Mouse (Mus musculus) olfactory bulb, adult 2 months (tissue): ENCODE measurements at regions not wholly inside any gene's neighbourhood (a gene's known extent, or its start where the extent isn't known, plus 50 kb on each side); places are given as distances from the start of the nearest gene placed in this dataset.

Experiments used
- CTCF ChIP-seq: fragments of 200-500 bp; IDR thresholded peaks from 2 replicates; pipeline ENCODE4 v1.5.1; 2012; ENCODE audit warnings: low read depth, mild to moderate bottlenecking, low read length, moderate library complexity; ENCODE audit not compliant: insufficient read depth
- POLR2A ChIP-seq: fragments of 200-500 bp; IDR thresholded peaks from 2 replicates; pipeline ENCODE4 v1.6.1; 2012; ENCODE audit warnings: mild to moderate bottlenecking, low read depth, low read length, moderate library complexity; ENCODE audit not compliant: insufficient read depth

DNA sequence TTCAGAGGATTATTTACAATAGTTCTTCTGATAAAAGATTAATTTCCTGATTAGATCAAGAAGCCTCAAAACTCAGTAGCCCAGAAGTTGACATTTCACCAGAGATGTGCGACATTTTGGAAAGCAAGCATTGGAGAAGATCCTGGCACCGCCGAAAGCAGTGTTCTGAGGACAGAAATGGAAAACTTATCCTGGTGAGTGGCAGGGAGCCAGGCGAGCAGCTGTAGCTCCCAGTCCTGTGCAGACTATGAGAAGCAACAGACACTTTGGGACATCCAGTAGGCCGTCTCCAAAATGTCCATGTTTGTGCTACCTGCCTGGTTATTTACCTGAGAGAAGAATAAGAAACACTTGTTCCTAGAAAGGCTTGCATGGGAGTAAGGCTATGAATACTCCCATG lies 202.1 kb upstream of the Elac2 start:
- TF ChIP-seq POLR2A (no peak), CTCF (no peak)
